Mouse (Mus musculus) bone marrow macrophage, adult 2 months (primary cell): ENCODE results near the gene Creg1.

Source experiments
- CTCF ChIP-seq: IDR thresholded peaks from 2 replicates; pipeline ENCODE4 v1.5.1; 2012; ENCODE audit warnings: low read depth, mild to moderate bottlenecking, low read length, moderate library complexity
- POLR2A ChIP-seq: IDR thresholded peaks from 2 replicates; pipeline ENCODE4 v1.6.1; 2012; ENCODE audit warnings: mild to moderate bottlenecking, low read depth, low read length, borderline replicate concordance

DNA sequence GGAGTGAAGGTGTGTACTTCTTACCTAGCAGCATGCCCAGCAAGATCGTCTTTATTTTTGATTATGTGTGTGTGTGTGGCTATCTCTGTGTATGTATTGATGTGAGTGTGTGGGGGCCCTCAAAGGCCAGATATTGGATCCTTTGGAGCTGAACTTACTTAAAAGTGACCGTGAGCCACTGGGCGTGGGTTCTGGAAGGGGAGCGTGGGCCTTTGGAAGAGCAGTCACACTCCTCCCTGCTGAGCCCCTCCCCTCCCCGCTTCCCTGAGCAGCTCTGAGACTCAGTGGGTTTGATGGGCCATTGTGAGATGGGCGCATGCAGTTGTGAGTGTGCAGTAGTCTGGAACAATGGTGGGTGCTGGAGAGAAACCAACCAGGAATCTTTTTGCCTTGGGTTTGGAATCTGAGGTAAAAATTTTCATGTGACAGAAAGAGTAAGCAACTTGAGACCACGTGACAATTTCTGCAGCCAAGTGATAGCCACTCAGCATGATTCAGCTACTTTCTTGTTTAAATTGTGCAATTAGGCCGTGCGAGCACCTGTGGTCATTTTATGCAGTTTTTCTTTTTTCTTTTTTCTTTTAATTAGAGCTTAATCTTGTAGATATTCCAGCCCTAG, 5.5 kb downstream of the Creg1 start:
- no peak for TF ChIP-seq CTCF
- TF ChIP-seq POLR2A = no peak
